Mouse (Mus musculus): ENCODE data around the gene Gm11492. TPM values are rescaled to one million over a fixed set of nuclear protein-coding genes. Genes with fewer than 3 reads are reported as not detected.

Gene Gm11492
- polyA plus RNA-seq, 1 experiment = not detected

- H3K4me1 ChIP-seq (ENCODE audit: control insufficient read depth, insufficient read depth, insufficient read length, low read length) = peaks cover 41% of the 10 kb centered on the region
- peak overlapping the region; percentile 78 for H3K27ac ChIP-seq (replicated peaks; ENCODE audit: low read depth, low read length)
These were observed 5.0 kb downstream of the Gm11492 start for GRCm38 (mm10) chr11:87571361-87571950.

GRCm38 (mm10) chr11:87573751-87574150, 7.3 kb downstream of the Gm11492 start:
- Histone ChIP-seq H3K4me1 (ENCODE audit: control insufficient read depth, insufficient read depth, insufficient read length, low read length) (peaks cover 30% of the 10 kb centered on the region), H3K27ac (replicated peaks; ENCODE audit: low read depth, low read length) (no peak overlapping the region), H3K4me3 (ENCODE audit: insufficient read depth, low read depth, low read length) (no peak overlapping the region)

More at GRCm38 (mm10) chr11:87571361-87571950, 5.0 kb downstream of the Gm11492 start:
- H3K4me3 ChIP-seq (ENCODE audit: insufficient read depth, low read depth, low read length) = no peak overlapping the region

GRCm38 (mm10) chr11:87574520-87575180, 8.2 kb downstream of the Gm11492 start:
- Histone ChIP-seq H3K27ac (replicated peaks; ENCODE audit: low read depth, low read length) (no peak overlapping the region), H3K4me3 (ENCODE audit: insufficient read depth, low read depth, low read length) (no peak overlapping the region), H3K4me1 (ENCODE audit: control insufficient read depth, insufficient read depth, insufficient read length, low read length) (peaks cover 25% of the 10 kb centered on the region)

GRCm38 (mm10) chr11:87577601-87578248, 11.3 kb downstream of the Gm11492 start:
- peak overlapping the region; percentile 44 for H3K27ac ChIP-seq (replicated peaks; ENCODE audit: low read depth, low read length)

GRCm38 (mm10) chr11:87578249-87578962, 12.0 kb downstream of the Gm11492 start:
- peaks cover 15% of the 10 kb centered on the region for H3K4me1 ChIP-seq (ENCODE audit: control insufficient read depth, insufficient read depth, insufficient read length, low read length)
- peak overlapping the region; percentile 83 for H3K4me3 ChIP-seq (ENCODE audit: insufficient read depth, low read depth, low read length)
- H3K27ac ChIP-seq (replicated peaks; ENCODE audit: low read depth, low read length) = peak overlapping the region; percentile 88

More at GRCm38 (mm10) chr11:87577601-87578248, 11.3 kb downstream of the Gm11492 start:
- H3K4me1 ChIP-seq (ENCODE audit: control insufficient read depth, insufficient read depth, insufficient read length, low read length) = peaks cover 15% of the 10 kb centered on the region
- peak overlapping the region; percentile 42 for H3K4me3 ChIP-seq (ENCODE audit: insufficient read depth, low read depth, low read length)

GRCm38 (mm10) chr11:87578963-87579601, 12.6 kb downstream of the Gm11492 start:
- peaks cover 20% of the 10 kb centered on the region for H3K4me1 ChIP-seq (ENCODE audit: control insufficient read depth, insufficient read depth, insufficient read length, low read length)
- H3K27ac ChIP-seq (replicated peaks; ENCODE audit: low read depth, low read length) = peak overlapping the region; percentile 88
- H3K4me3 ChIP-seq (ENCODE audit: insufficient read depth, low read depth, low read length) = peak overlapping the region; percentile 83

GRCm38 (mm10) chr11:87579713-87580112, 13.3 kb downstream of the Gm11492 start:
- Histone ChIP-seq H3K4me3 (ENCODE audit: insufficient read depth, low read depth, low read length) (peak overlapping the region; percentile 83), H3K27ac (replicated peaks; ENCODE audit: low read depth, low read length) (peak overlapping the region; percentile 84), H3K4me1 (ENCODE audit: control insufficient read depth, insufficient read depth, insufficient read length, low read length) (peaks cover 26% of the 10 kb centered on the region)

GRCm38 (mm10) chr11:87580543-87581085, 14.2 kb downstream of the Gm11492 start:
- Histone ChIP-seq H3K27ac (replicated peaks; ENCODE audit: low read depth, low read length) (peak overlapping the region; percentile 84), H3K4me3 (ENCODE audit: insufficient read depth, low read depth, low read length) (peak overlapping the region; percentile 83), H3K4me1 (ENCODE audit: control insufficient read depth, insufficient read depth, insufficient read length, low read length) (peaks cover 30% of the 10 kb centered on the region)

- peak overlapping the region; percentile 39; the same call in 1 of the 2 replicates for H3K27ac ChIP-seq (replicated peaks; ENCODE audit: low read depth, low read length)
- H3K4me1 ChIP-seq (ENCODE audit: control insufficient read depth, insufficient read depth, insufficient read length, low read length) = peaks cover 30% of the 10 kb centered on the region
- peak overlapping the region; percentile 83 for H3K4me3 ChIP-seq (ENCODE audit: insufficient read depth, low read depth, low read length)
These were observed 14.9 kb downstream of the Gm11492 start for GRCm38 (mm10) chr11:87581161-87581865.

GRCm38 (mm10) chr11:87581933-87582710, 15.7 kb downstream of the Gm11492 start:
- H3K27ac ChIP-seq (replicated peaks; ENCODE audit: low read depth, low read length) = peak overlapping the region; percentile 39
- H3K4me1 ChIP-seq (ENCODE audit: control insufficient read depth, insufficient read depth, insufficient read length, low read length) = peaks cover 30% of the 10 kb centered on the region
- H3K4me3 ChIP-seq (ENCODE audit: insufficient read depth, low read depth, low read length) = no peak overlapping the region; the same call in 1 of the 2 replicates

- peak overlapping the region; percentile 84 for H3K27ac ChIP-seq (replicated peaks; ENCODE audit: low read depth, low read length)
- H3K4me3 ChIP-seq (ENCODE audit: insufficient read depth, low read depth, low read length) = no peak overlapping the region
- peaks cover 26% of the 10 kb centered on the region for H3K4me1 ChIP-seq (ENCODE audit: control insufficient read depth, insufficient read depth, insufficient read length, low read length)
These were observed 17.0 kb downstream of the Gm11492 start for GRCm38 (mm10) chr11:87583291-87584034.

- Histone ChIP-seq H3K4me1 (ENCODE audit: control insufficient read depth, insufficient read depth, insufficient read length, low read length) (peaks cover 33% of the 10 kb centered on the region), H3K27ac (replicated peaks; ENCODE audit: low read depth, low read length) (peak overlapping the region; percentile 84), H3K4me3 (ENCODE audit: insufficient read depth, low read depth, low read length) (no peak overlapping the region)
These were observed 18.5 kb downstream of the Gm11492 start for GRCm38 (mm10) chr11:87584711-87585505.

Data from brown adipose tissue, adult 24 weeks (tissue).